Mouse (Mus musculus): ENCODE data around the gene Gemin7. TPM values are rescaled to one million over a fixed set of nuclear protein-coding genes. Genes with fewer than 3 reads are reported as not detected.

The Gemin7 gene
- polyA plus RNA-seq, 1 experiment from 2014 or later = 177 TPM

- H3K9me3 ChIP-seq (replicated peaks) = no peaks in the 10 kb centered on the region
- H3K27ac ChIP-seq (replicated peaks) = no peak overlapping the region
- peaks cover 5% of the 10 kb centered on the region; the same call in 1 of the 2 replicates for H3K27me3 ChIP-seq (ENCODE audit: low read depth, poor library complexity, severe bottlenecking)
- no peaks in the 10 kb centered on the region for H3K4me1 ChIP-seq
- 76% methylated on average over 10 of the region's 10 CpGs for WGBS
- no peak overlapping the region for H3K4me3 ChIP-seq
- no peak for DNase-seq (ENCODE audit: low spot score)
- H3K36me3 ChIP-seq = peaks cover 78% of the 10 kb centered on the region
These were observed 46.3 kb downstream of the Gemin7 start for GRCm38 (mm10) chr7:19531077-19531476.

GRCm38 (mm10) chr7:19525105-19525481 lies 52.3 kb downstream of the Gemin7 start:
- H3K4me1 ChIP-seq = peaks cover 26% of the 10 kb centered on the region
- H3K27ac ChIP-seq (replicated peaks) = no peak overlapping the region
- no peak overlapping the region; the same call in 1 of the 2 replicates for H3K4me3 ChIP-seq
- H3K9me3 ChIP-seq (replicated peaks) = no peaks in the 10 kb centered on the region
- peaks cover 18% of the 10 kb centered on the region for H3K36me3 ChIP-seq
- 67% methylated on average over 2 of the region's 2 CpGs for WGBS
- peaks cover 65% of the 10 kb centered on the region for H3K27me3 ChIP-seq (ENCODE audit: low read depth, poor library complexity, severe bottlenecking)
- DNase-seq (ENCODE audit: low spot score) = no peak

- Histone ChIP-seq H3K4me1 (peaks cover 32% of the 10 kb centered on the region), H3K4me3 (peak overlapping the region; percentile 57), H3K27me3 (ENCODE audit: low read depth, poor library complexity, severe bottlenecking) (peaks cover 70% of the 10 kb centered on the region), H3K27ac (replicated peaks) (peak overlapping the region; percentile 68), H3K36me3 (peaks cover 12% of the 10 kb centered on the region), H3K9me3 (replicated peaks) (no peaks in the 10 kb centered on the region)
- WGBS = 15% methylated on average over 24 of the region's 24 CpGs
- DNase-seq (ENCODE audit: low spot score) = no peak
These were observed 52.8 kb downstream of the Gemin7 start for GRCm38 (mm10) chr7:19524420-19525104.

- 2% methylated on average over 64 of the region's 64 CpGs for WGBS
- Histone ChIP-seq H3K27me3 (ENCODE audit: low read depth, poor library complexity, severe bottlenecking) (peaks cover 77% of the 10 kb centered on the region), H3K4me1 (peaks cover 33% of the 10 kb centered on the region), H3K27ac (replicated peaks) (peak overlapping the region; percentile 68), H3K9me3 (replicated peaks) (no peaks in the 10 kb centered on the region), H3K4me3 (peak overlapping the region; percentile 57), H3K36me3 (peaks cover 6% of the 10 kb centered on the region)
- DNase-seq (ENCODE audit: low spot score) = peak; percentile 78
These were observed 53.5 kb downstream of the Gemin7 start for GRCm38 (mm10) chr7:19523757-19524419.

GRCm38 (mm10) chr7:19523017-19523756 lies 54.2 kb downstream of the Gemin7 start:
- Histone ChIP-seq H3K4me3 (peak overlapping the region; percentile 57), H3K27me3 (ENCODE audit: low read depth, poor library complexity, severe bottlenecking) (peaks cover 84% of the 10 kb centered on the region), H3K4me1 (peaks cover 33% of the 10 kb centered on the region), H3K36me3 (no peaks in the 10 kb centered on the region), H3K27ac (replicated peaks) (no peak overlapping the region; the same call in 1 of the 2 replicates), H3K9me3 (replicated peaks) (no peaks in the 10 kb centered on the region)
- no peak for DNase-seq (ENCODE audit: low spot score)
- 16% methylated on average over 72 of the region's 72 CpGs for WGBS

- peak overlapping the region; percentile 65 for H3K27ac ChIP-seq (replicated peaks)
- WGBS = 3% methylated on average over 23 of the region's 23 CpGs
These were observed 57.4 kb downstream of the Gemin7 start for GRCm38 (mm10) chr7:19520032-19520431.

GRCm38 (mm10) chr7:19517652-19518365 lies 59.6 kb downstream of the Gemin7 start, which contains the start of gene Nkpd1:
Gene Nkpd1, plus strand, starts transcription at chr7:19517838.
- Histone ChIP-seq H3K36me3 (no peaks in the 10 kb centered on the region), H3K9me3 (replicated peaks) (no peaks in the 10 kb centered on the region), H3K4me3 (peak within 1 kb of the TSS; percentile 51), H3K4me1 (peaks cover 26% of the 10 kb centered on the region), H3K27me3 (ENCODE audit: low read depth, poor library complexity, severe bottlenecking) (peaks cover 81% of the 10 kb centered on the region), H3K27ac (replicated peaks) (peak within 1 kb of the TSS; percentile 71)
- DNase-seq (ENCODE audit: low spot score) = peak; percentile 46
- WGBS = 4% methylated on average over 29 of the region's 29 CpGs

More at GRCm38 (mm10) chr7:19520032-19520431, 57.4 kb downstream of the Gemin7 start:
- Histone ChIP-seq H3K36me3 (no peaks in the 10 kb centered on the region), H3K4me3 (peak overlapping the region; percentile 49), H3K9me3 (replicated peaks) (no peaks in the 10 kb centered on the region), H3K4me1 (peaks cover 42% of the 10 kb centered on the region), H3K27me3 (ENCODE audit: low read depth, poor library complexity, severe bottlenecking) (peaks cover 100% of the 10 kb centered on the region)
- no peak for DNase-seq (ENCODE audit: low spot score)

Other genes with a start within 250 kb of the Gemin7 start
- gene Ercc1, start 232.8 kb downstream of the Gemin7 start, polyA plus RNA-seq (2016; fragmentation: Nextera tagmentation; extraction: Ambion mirVana) = 117 and 118 TPM in 2 replicates
- 23.2 and 24.7 TPM in 2 replicates for gene Cd3eap, start 218.1 kb downstream of the Gemin7 start, polyA plus RNA-seq (2016; fragmentation: Nextera tagmentation; extraction: Ambion mirVana)
- 4.9 and 6.0 TPM in 2 replicates for gene Ppp1r13l, start 217.8 kb downstream of the Gemin7 start, polyA plus RNA-seq (2016; fragmentation: Nextera tagmentation; extraction: Ambion mirVana)
- gene Ercc2, start 195.6 kb downstream of the Gemin7 start, polyA plus RNA-seq (2016; fragmentation: Nextera tagmentation; extraction: Ambion mirVana) = 27.7 and 31.8 TPM in 2 replicates
- gene Klc3, start 173.5 kb downstream of the Gemin7 start, polyA plus RNA-seq (2016; fragmentation: Nextera tagmentation; extraction: Ambion mirVana) = 2.3 and 3.0 TPM in 2 replicates
- not detected in 2 replicates for gene Ckm, start 172.8 kb downstream of the Gemin7 start, polyA plus RNA-seq (2016; fragmentation: Nextera tagmentation; extraction: Ambion mirVana)
- 8.0 and 8.4 TPM in 2 replicates for gene Mark4, start 118.8 kb downstream of the Gemin7 start, polyA plus RNA-seq (2016; fragmentation: Nextera tagmentation; extraction: Ambion mirVana)
- gene Exoc3l2, start 114.3 kb downstream of the Gemin7 start, polyA plus RNA-seq (2016; fragmentation: Nextera tagmentation; extraction: Ambion mirVana) = 0.75 and 0.81 TPM in 2 replicates
- 2.3 and 2.4 TPM in 2 replicates for gene Bloc1s3, start 69.2 kb downstream of the Gemin7 start, polyA plus RNA-seq (2016; fragmentation: Nextera tagmentation; extraction: Ambion mirVana)
- 65.2 and 68.2 TPM in 2 replicates for gene Trappc6a, start 69.2 kb downstream of the Gemin7 start, polyA plus RNA-seq (2016; fragmentation: Nextera tagmentation; extraction: Ambion mirVana)
- gene Nkpd1, start 59.8 kb downstream of the Gemin7 start, polyA plus RNA-seq (2016; fragmentation: Nextera tagmentation; extraction: Ambion mirVana) = 0.06 TPM in 2 replicates
- gene Ppp1r37, start 14.5 kb downstream of the Gemin7 start, polyA plus RNA-seq (2016; fragmentation: Nextera tagmentation; extraction: Ambion mirVana) = 20.3 and 20.5 TPM in 2 replicates
- 0.10 and 0.22 TPM in 2 replicates for gene Zfp296, start 308 bp downstream of the Gemin7 start, polyA plus RNA-seq (2016; fragmentation: Nextera tagmentation; extraction: Ambion mirVana)
- 51.8 and 61.1 TPM in 2 replicates for gene Clasrp, start 26.9 kb upstream of the Gemin7 start, polyA plus RNA-seq (2016; fragmentation: Nextera tagmentation; extraction: Ambion mirVana)
- 3.8 and 4.7 TPM in 2 replicates for gene Relb, start 51.8 kb upstream of the Gemin7 start, polyA plus RNA-seq (2016; fragmentation: Nextera tagmentation; extraction: Ambion mirVana)
- gene Clptm1, start 87.4 kb upstream of the Gemin7 start, polyA plus RNA-seq (2016; fragmentation: Nextera tagmentation; extraction: Ambion mirVana) = 82.3 and 88.4 TPM in 2 replicates
- 0.22 and 0.26 TPM in 2 replicates for gene Apoc2, start 100.3 kb upstream of the Gemin7 start, polyA plus RNA-seq (2016; fragmentation: Nextera tagmentation; extraction: Ambion mirVana)
- gene Gm44805, start 103.8 kb upstream of the Gemin7 start, polyA plus RNA-seq (2016; fragmentation: Nextera tagmentation; extraction: Ambion mirVana) = not detected in 2 replicates
- not detected in 2 replicates for gene Apoc4, start 103.9 kb upstream of the Gemin7 start, polyA plus RNA-seq (2016; fragmentation: Nextera tagmentation; extraction: Ambion mirVana)
- gene Apoc1, start 115.1 kb upstream of the Gemin7 start, polyA plus RNA-seq (2016; fragmentation: Nextera tagmentation; extraction: Ambion mirVana) = 1.7 and 1.9 TPM in 2 replicates
- gene Apoe, start 121.6 kb upstream of the Gemin7 start, polyA plus RNA-seq (2016; fragmentation: Nextera tagmentation; extraction: Ambion mirVana) = 166 and 199 TPM in 2 replicates
- gene Tomm40, start 137.8 kb upstream of the Gemin7 start, polyA plus RNA-seq (2016; fragmentation: Nextera tagmentation; extraction: Ambion mirVana) = 189 and 210 TPM in 2 replicates
- gene Nectin2, start 172.9 kb upstream of the Gemin7 start, polyA plus RNA-seq (2016; fragmentation: Nextera tagmentation; extraction: Ambion mirVana) = 76.4 and 88.7 TPM in 2 replicates
- gene Bcam, start 193.4 kb upstream of the Gemin7 start, polyA plus RNA-seq (2016; fragmentation: Nextera tagmentation; extraction: Ambion mirVana) = 25.3 and 32.2 TPM in 2 replicates
- gene Cblc, start 219.2 kb upstream of the Gemin7 start, polyA plus RNA-seq (2016; fragmentation: Nextera tagmentation; extraction: Ambion mirVana) = 0.62 and 0.70 TPM in 2 replicates
- gene Bcl3, start 245.2 kb upstream of the Gemin7 start, polyA plus RNA-seq (2016; fragmentation: Nextera tagmentation; extraction: Ambion mirVana) = 1.1 and 1.8 TPM in 2 replicates